Mouse (Mus musculus): Measurements from ENCODE around the gene Thrsp. TPM values are rescaled to one million over a fixed set of nuclear protein-coding genes. Genes with fewer than 3 reads are reported as not detected.
A peak's percentile ranks its signal among the peaks of the same experiment; 100 is the strongest.
"Not testable (repeated sequence)": the region's sequence is repeated elsewhere in the genome, so short reads cannot be mapped to it uniquely, and the experiment has no call there.

Gene Thrsp
- polyA plus RNA-seq, 1 experiment from 2014 or later = 3.5 TPM

DNA sequence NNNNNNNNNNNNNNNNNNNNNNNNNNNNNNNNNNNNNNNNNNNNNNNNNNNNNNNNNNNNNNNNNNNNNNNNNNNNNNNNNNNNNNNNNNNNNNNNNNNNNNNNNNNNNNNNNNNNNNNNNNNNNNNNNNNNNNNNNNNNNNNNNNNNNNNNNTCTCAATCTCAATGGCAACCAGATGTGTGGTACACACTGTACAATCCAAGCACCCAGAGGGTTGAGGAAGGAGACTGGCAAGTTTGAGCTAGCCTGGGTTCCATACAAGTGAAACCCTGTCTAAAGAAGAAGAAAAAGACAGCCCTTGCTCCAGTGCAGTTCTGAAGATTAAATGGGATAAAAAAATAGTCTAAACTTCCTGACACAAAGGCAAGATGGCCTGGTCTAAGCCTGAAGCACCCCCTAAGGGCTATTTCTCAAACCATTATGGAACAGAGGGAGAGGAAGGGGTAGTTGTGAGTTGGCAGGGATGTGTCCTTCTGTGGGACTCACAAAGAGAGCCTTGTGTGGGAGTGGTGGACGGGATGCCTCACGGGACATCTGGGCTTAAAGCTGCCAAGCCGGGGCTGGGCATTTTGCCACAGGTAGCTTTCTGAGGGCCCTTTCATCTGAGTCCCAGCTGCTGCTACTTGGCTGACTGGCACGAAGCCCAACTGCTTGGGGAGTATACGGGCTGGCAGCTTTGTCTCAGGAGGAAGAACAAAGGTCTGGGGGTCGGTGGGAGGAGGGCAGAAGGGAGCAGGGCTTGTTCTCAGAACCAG lies 28.8 kb upstream of the Thrsp start:
- DNase-seq (ENCODE audit: low spot score) (peak; percentile 97), ATAC-seq (ENCODE audit: low read depth) (peak; percentile 95)
- H3K4me2 ChIP-seq (ENCODE audit: low read depth, low read length) = no peak overlapping the region
- H3K27me3 ChIP-seq (replicated peaks; ENCODE audit: control insufficient read depth, insufficient read depth, low read length) = no peaks in the 10 kb centered on the region
- H3K4me3 ChIP-seq (ENCODE audit: low read depth, low read length) = no peak overlapping the region
- peak overlapping the region; percentile 88 for H3K27ac ChIP-seq (replicated peaks; ENCODE audit: low read depth, low read length)
- no peaks in the 10 kb centered on the region for H3K36me3 ChIP-seq (ENCODE audit: control insufficient read depth, insufficient read depth, low read length)
- H3K4me1 ChIP-seq (ENCODE audit: control insufficient read depth, insufficient read depth, low read length) = peaks cover 11% of the 10 kb centered on the region
- H3K9ac ChIP-seq (ENCODE audit: low read depth, low read length) = no peak overlapping the region
- H3K9me3 ChIP-seq (ENCODE audit: control insufficient read depth, low read length) = peaks cover 6% of the 10 kb centered on the region; the same call in 1 of the 2 replicates
- WGBS = 7% methylated on average over 6 of the region's 6 CpGs

DNA sequence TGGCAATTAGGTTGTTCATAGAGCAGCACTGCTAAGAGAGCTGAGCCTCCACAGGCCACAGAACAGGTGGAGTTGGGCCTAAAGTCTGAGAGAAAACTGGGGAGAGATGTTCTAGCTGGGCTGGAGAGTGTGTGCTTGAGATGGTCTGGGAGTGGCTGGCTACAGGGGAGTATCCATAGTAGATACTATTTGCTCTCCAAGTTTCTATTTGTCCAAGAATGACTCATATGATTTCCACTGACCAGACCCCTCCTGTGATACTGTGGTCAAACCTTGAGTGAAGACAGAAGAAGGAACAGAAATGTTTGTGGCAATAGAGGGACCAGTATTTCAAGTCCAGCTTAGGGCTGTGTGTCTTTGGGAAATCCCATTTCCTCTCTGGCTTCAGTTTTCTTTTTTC lies 21.5 kb upstream of the Thrsp start:
- DNase-seq (ENCODE audit: low spot score) = no peak
- no peak for ATAC-seq (ENCODE audit: low read depth)
- Histone ChIP-seq H3K4me2 (ENCODE audit: low read depth, low read length) (no peak overlapping the region), H3K9ac (ENCODE audit: low read depth, low read length) (no peak overlapping the region), H3K4me3 (ENCODE audit: low read depth, low read length) (no peak overlapping the region), H3K27ac (replicated peaks; ENCODE audit: low read depth, low read length) (no peak overlapping the region), H3K9me3 (ENCODE audit: control insufficient read depth, low read length) (no peaks in the 10 kb centered on the region), H3K36me3 (ENCODE audit: control insufficient read depth, insufficient read depth, low read length) (no peaks in the 10 kb centered on the region), H3K4me1 (ENCODE audit: control insufficient read depth, insufficient read depth, low read length) (0 out of 2 replicates have a peak, but pooled peaks cover 6% of the 10 kb centered on the region), H3K27me3 (replicated peaks; ENCODE audit: control insufficient read depth, insufficient read depth, low read length) (no peaks in the 10 kb centered on the region)

DNA sequence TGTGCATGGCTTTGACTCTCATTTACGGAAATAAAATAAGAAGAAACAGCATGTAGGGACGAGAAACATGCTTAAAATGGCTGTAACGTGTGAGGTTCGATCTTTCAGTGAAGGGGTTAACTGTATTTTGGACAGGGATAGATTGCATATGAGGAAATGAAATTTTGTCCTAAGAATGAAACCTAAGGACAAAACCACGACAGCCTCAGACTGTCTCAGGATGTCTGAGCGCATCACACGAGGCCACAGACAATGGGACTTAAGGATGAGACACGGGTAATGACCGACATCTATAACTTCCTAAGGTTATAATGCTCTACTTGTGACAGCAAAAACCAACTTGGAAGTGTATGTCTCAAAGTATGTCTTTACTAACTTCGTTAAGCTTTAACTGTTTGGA lies 17.0 kb upstream of the Thrsp start:
- H3K4me3 ChIP-seq (ENCODE audit: low read depth, low read length) = no peak overlapping the region
- peaks cover 16% of the 10 kb centered on the region for H3K4me1 ChIP-seq (ENCODE audit: control insufficient read depth, insufficient read depth, low read length)
- H3K36me3 ChIP-seq (ENCODE audit: control insufficient read depth, insufficient read depth, low read length) = no peaks in the 10 kb centered on the region
- 74% methylated on average over 10 of the region's 10 CpGs for WGBS
- H3K27ac ChIP-seq (replicated peaks; ENCODE audit: low read depth, low read length) = no peak overlapping the region
- ATAC-seq (ENCODE audit: low read depth) (no peak), DNase-seq (ENCODE audit: low spot score) (no peak)
- no peaks in the 10 kb centered on the region for H3K27me3 ChIP-seq (replicated peaks; ENCODE audit: control insufficient read depth, insufficient read depth, low read length)
- H3K4me2 ChIP-seq (ENCODE audit: low read depth, low read length) = no peak overlapping the region
- no peaks in the 10 kb centered on the region for H3K9me3 ChIP-seq (ENCODE audit: control insufficient read depth, low read length)
- H3K9ac ChIP-seq (ENCODE audit: low read depth, low read length) = no peak overlapping the region

- not testable (repeated sequence) for H3K9ac ChIP-seq (ENCODE audit: low read depth, low read length); DNase-seq (ENCODE audit: low spot score); H3K27ac ChIP-seq (replicated peaks; ENCODE audit: low read depth, low read length); H3K9me3 ChIP-seq (ENCODE audit: control insufficient read depth, low read length); H3K4me2 ChIP-seq (ENCODE audit: low read depth, low read length); H3K36me3 ChIP-seq (ENCODE audit: control insufficient read depth, insufficient read depth, low read length); ATAC-seq (ENCODE audit: low read depth); H3K27me3 ChIP-seq (replicated peaks; ENCODE audit: control insufficient read depth, insufficient read depth, low read length); H3K4me3 ChIP-seq (ENCODE audit: low read depth, low read length)
- WGBS = 68% methylated on average over 3 of the region's 3 CpGs
- H3K4me1 ChIP-seq (ENCODE audit: control insufficient read depth, insufficient read depth, low read length) = peaks cover 18% of the 10 kb centered on the region
Observed at GRCm38 (mm10) chr7:97433517-97433916, 16.0 kb upstream of the Thrsp start.

GRCm38 (mm10) chr7:97429705-97430104 lies 12.2 kb upstream of the Thrsp start:
- Histone ChIP-seq H3K27me3 (replicated peaks; ENCODE audit: control insufficient read depth, insufficient read depth, low read length) (no peaks in the 10 kb centered on the region), H3K9ac (ENCODE audit: low read depth, low read length) (no peak overlapping the region), H3K4me3 (ENCODE audit: low read depth, low read length) (no peak overlapping the region), H3K4me2 (ENCODE audit: low read depth, low read length) (peak overlapping the region; percentile 20; the same call in 1 of the 2 replicates), H3K36me3 (ENCODE audit: control insufficient read depth, insufficient read depth, low read length) (no peaks in the 10 kb centered on the region), H3K27ac (replicated peaks; ENCODE audit: low read depth, low read length) (no peak overlapping the region; the same call in 1 of the 2 replicates), H3K4me1 (ENCODE audit: control insufficient read depth, insufficient read depth, low read length) (peaks cover 18% of the 10 kb centered on the region), H3K9me3 (ENCODE audit: control insufficient read depth, low read length) (no peaks in the 10 kb centered on the region)
- DNase-seq (ENCODE audit: low spot score) = peak; percentile 92
- 0% methylated on average over 5 of the region's 5 CpGs for WGBS
- ATAC-seq (ENCODE audit: low read depth) = peak; percentile 74

DNA sequence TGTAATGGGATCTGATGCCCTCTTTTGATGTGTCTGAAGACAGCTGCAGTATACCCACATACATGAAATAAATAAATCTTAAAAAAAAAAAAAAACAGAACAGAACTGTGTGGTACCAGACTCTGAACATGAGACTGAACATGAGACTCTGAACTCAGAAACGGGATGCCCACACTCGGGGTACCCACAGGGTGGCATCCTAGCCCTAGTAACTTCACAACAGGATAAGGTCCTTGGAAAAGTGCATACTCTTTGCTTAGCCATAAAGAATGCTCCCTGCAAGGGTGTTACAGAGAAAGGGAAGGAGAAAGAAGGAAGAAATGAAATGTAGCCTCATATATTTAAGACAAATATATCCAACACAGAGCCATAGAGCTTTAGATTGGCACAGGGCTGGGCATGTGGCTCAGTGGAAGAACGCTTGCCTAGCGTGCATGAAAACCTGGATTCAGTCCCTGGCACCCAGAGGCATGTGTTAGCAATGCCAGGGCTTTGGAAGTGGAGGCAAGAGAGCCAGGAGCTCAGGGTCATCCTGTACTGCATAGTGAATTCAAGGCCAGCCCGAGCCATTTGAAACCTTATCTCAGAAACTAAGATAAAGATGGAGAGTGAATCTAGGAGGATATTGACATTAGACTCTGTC lies 10.4 kb upstream of the Thrsp start:
- 80% methylated on average over 5 of the region's 5 CpGs for WGBS
- H3K9ac ChIP-seq (ENCODE audit: low read depth, low read length) = no peak overlapping the region
- no peaks in the 10 kb centered on the region for H3K27me3 ChIP-seq (replicated peaks; ENCODE audit: control insufficient read depth, insufficient read depth, low read length)

GRCm38 (mm10) chr7:97427296-97427695 lies 9.8 kb upstream of the Thrsp start:
- ATAC-seq (ENCODE audit: low read depth) = no peak
- WGBS = 81% methylated on average over 6 of the region's 6 CpGs
- no peak overlapping the region for H3K27ac ChIP-seq (replicated peaks; ENCODE audit: low read depth, low read length)
- H3K4me1 ChIP-seq (ENCODE audit: control insufficient read depth, insufficient read depth, low read length) = peaks cover 11% of the 10 kb centered on the region
- H3K36me3 ChIP-seq (ENCODE audit: control insufficient read depth, insufficient read depth, low read length) = no peaks in the 10 kb centered on the region
- no peaks in the 10 kb centered on the region for H3K27me3 ChIP-seq (replicated peaks; ENCODE audit: control insufficient read depth, insufficient read depth, low read length)
- no peak overlapping the region for H3K9ac ChIP-seq (ENCODE audit: low read depth, low read length)
- H3K4me2 ChIP-seq (ENCODE audit: low read depth, low read length) = no peak overlapping the region
- H3K4me3 ChIP-seq (ENCODE audit: low read depth, low read length) = no peak overlapping the region
- H3K9me3 ChIP-seq (ENCODE audit: control insufficient read depth, low read length) = no peaks in the 10 kb centered on the region
- no peak for DNase-seq (ENCODE audit: low spot score)

More for the DNA sequence above, 10.4 kb upstream of the Thrsp start:
- Histone ChIP-seq H3K4me1 (ENCODE audit: control insufficient read depth, insufficient read depth, low read length) (peaks cover 11% of the 10 kb centered on the region), H3K36me3 (ENCODE audit: control insufficient read depth, insufficient read depth, low read length) (no peaks in the 10 kb centered on the region), H3K4me3 (ENCODE audit: low read depth, low read length) (no peak overlapping the region), H3K27ac (replicated peaks; ENCODE audit: low read depth, low read length) (no peak overlapping the region), H3K4me2 (ENCODE audit: low read depth, low read length) (no peak overlapping the region), H3K9me3 (ENCODE audit: control insufficient read depth, low read length) (no peaks in the 10 kb centered on the region)
- DNase-seq (ENCODE audit: low spot score) = no peak
- no peak for ATAC-seq (ENCODE audit: low read depth)

GRCm38 (mm10) chr7:97426566-97426965 lies 9.0 kb upstream of the Thrsp start:
- DNase-seq (ENCODE audit: low spot score) (no peak), ATAC-seq (ENCODE audit: low read depth) (no peak)
- no peak overlapping the region for H3K9ac ChIP-seq (ENCODE audit: low read depth, low read length)
- no peaks in the 10 kb centered on the region for H3K36me3 ChIP-seq (ENCODE audit: control insufficient read depth, insufficient read depth, low read length)
- H3K4me2 ChIP-seq (ENCODE audit: low read depth, low read length) = no peak overlapping the region
- no peaks in the 10 kb centered on the region for H3K9me3 ChIP-seq (ENCODE audit: control insufficient read depth, low read length)
- no peak overlapping the region for H3K27ac ChIP-seq (replicated peaks; ENCODE audit: low read depth, low read length)
- 64% methylated on average over 6 of the region's 6 CpGs for WGBS
- H3K4me1 ChIP-seq (ENCODE audit: control insufficient read depth, insufficient read depth, low read length) = peaks cover 11% of the 10 kb centered on the region
- H3K4me3 ChIP-seq (ENCODE audit: low read depth, low read length) = no peak overlapping the region
- no peaks in the 10 kb centered on the region for H3K27me3 ChIP-seq (replicated peaks; ENCODE audit: control insufficient read depth, insufficient read depth, low read length)
